Mouse (Mus musculus) forebrain, postnatal 0 days (tissue): ENCODE measurements at regions not wholly inside any gene's neighbourhood (a gene's known extent, or its start where the extent isn't known, plus 50 kb on each side); places are given as distances from the start of the nearest gene placed in this dataset.

Experiments used
- ATAC-seq: fragments of 200-750 bp; cut with Nextera tagmentation; 2 replicates; pipeline ENCODE4 v1.8.0; 2017; ENCODE audit warnings: mild to moderate bottlenecking, moderate library complexity
- DNase-seq: peaks from one replicate; pipeline ENCODE4 v3.0.0-alpha.2; 2015
- H3K27ac ChIP-seq: fragments of 300-500 bp; sonication (generic); 2 replicates; pipeline ENCODE4 v1.5.1; 2014; ENCODE audit warnings: low read depth, mild to moderate bottlenecking, antibody characterized with exemption, low read length, moderate library complexity, mixed read lengths
- H3K27me3 ChIP-seq: fragments of 300-500 bp; sonication (generic); 2 replicates; pipeline ENCODE4 v1.6.1; 2014; ENCODE audit warnings: mild to moderate bottlenecking, low read length, mixed read lengths; ENCODE audit not compliant: insufficient read depth
- H3K36me3 ChIP-seq: fragments of 300-500 bp; sonication (generic); 2 replicates; pipeline ENCODE4 v1.6.1; 2014; ENCODE audit warnings: mild to moderate bottlenecking, moderate library complexity; ENCODE audit not compliant: insufficient read depth
- H3K4me1 ChIP-seq: fragments of 300-500 bp; sonication (generic); 2 replicates; pipeline ENCODE4 v1.6.1; 2014; ENCODE audit warnings: antibody characterized with exemption; ENCODE audit not compliant: insufficient read depth
- H3K4me2 ChIP-seq: fragments of 300-500 bp; sonication (generic); 2 replicates; pipeline ENCODE4 v1.6.1; 2014; ENCODE audit warnings: low read depth, mild to moderate bottlenecking, moderate library complexity
- H3K4me3 ChIP-seq: fragments of 300-500 bp; sonication (generic); 2 replicates; pipeline ENCODE4 v1.5.1; 2014; ENCODE audit warnings: low read depth, low read length, mixed read lengths
- H3K9ac ChIP-seq: fragments of 300-500 bp; sonication (generic); 2 replicates; pipeline ENCODE4 v1.6.1; 2014; ENCODE audit warnings: mild to moderate bottlenecking
- H3K9me3 ChIP-seq: fragments of 300-500 bp; sonication (generic); 2 replicates; pipeline ENCODE4 v1.6.1; 2016; ENCODE audit warnings: low read length
- CTCF ChIP-seq: sonication (generic); IDR thresholded peaks from 2 replicates; pipeline ENCODE4 v1.5.1; 2016; ENCODE audit warnings: antibody characterized with exemption, control low read depth, low read depth
- WGBS: fragments of 180-500 bp; shearing (Covaris S2); extraction: QIAGEN DNeasy Blood & Tissue Kit; methylation state at CpG from one replicate; pipeline ENCODE4 v1.1.7; 2014; 5-methylcytosine and 5-hydroxymethylcytosine counted together

DNA sequence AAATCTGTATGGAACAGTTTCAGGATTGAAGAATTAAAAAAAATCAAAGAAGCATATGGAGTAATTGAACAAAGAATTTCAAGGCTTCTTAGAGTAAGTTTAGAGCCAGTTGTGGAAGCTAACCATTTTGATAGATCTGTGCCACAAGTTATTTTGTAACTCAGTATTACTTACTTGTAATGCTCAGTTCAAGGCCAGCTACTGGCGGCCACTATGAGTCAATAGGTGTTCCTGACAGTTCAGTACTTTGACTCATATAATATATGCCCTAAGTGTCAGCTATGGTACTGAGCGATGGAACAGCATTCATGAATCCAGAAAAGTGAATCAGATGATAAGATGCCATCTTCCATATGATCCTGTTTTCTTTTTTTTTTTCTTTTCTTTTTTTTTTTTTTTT lies 259.3 kb upstream of the Meox2 start:
- H3K9ac ChIP-seq = no peak overlapping the region
- no peaks in the 10 kb centered on the region for H3K4me1 ChIP-seq
- H3K27me3 ChIP-seq = no peaks in the 10 kb centered on the region
- no peak for TF ChIP-seq CTCF
- H3K4me3 ChIP-seq = no peak overlapping the region
- 96% methylated on average over 2 of the region's 2 CpGs for WGBS
- no peak for ATAC-seq
- no peaks in the 10 kb centered on the region for H3K36me3 ChIP-seq
- DNase-seq = no peak
- no peak overlapping the region for H3K27ac ChIP-seq
- H3K4me2 ChIP-seq = no peak overlapping the region
- no peaks in the 10 kb centered on the region for H3K9me3 ChIP-seq

DNA sequence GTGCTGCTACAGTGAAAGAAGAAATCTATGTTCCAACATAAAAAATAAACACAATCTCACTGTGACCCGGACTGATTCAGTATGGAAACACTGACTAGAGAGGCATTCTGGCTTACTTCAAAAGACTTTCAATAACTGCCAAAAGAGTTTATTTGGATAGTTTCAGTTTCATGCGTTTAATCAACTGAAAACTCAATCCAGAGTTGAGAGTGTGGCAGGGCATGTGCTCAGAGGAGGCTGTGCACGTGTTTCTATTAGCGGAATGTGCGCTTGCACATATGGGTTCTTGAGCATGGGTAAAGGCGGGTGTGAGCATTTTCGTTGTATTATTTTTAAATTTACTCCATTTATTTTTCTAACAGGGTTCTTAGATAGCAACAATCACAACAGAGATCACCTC lies 245.2 kb upstream of the Meox2 start:
- Histone ChIP-seq H3K27ac (no peak overlapping the region), H3K4me1 (no peaks in the 10 kb centered on the region), H3K9ac (no peak overlapping the region), H3K27me3 (no peaks in the 10 kb centered on the region), H3K36me3 (no peaks in the 10 kb centered on the region), H3K4me3 (no peak overlapping the region), H3K4me2 (no peak overlapping the region), H3K9me3 (no peaks in the 10 kb centered on the region)
- TF ChIP-seq CTCF = no peak
- 84% methylated on average over 7 of the region's 7 CpGs for WGBS
- ATAC-seq = no peak
- no peak for DNase-seq

GRCm38 (mm10) chr12:36880724-36881123 lies 227.6 kb upstream of the Meox2 start:
- H3K4me3 ChIP-seq = no peak overlapping the region
- no peak overlapping the region for H3K4me2 ChIP-seq
- ATAC-seq (no peak), DNase-seq (no peak)
- whole genome bisulfite sequencing = 80% methylated on average over 1 of the region's 1 CpGs
- no peak overlapping the region for H3K27ac ChIP-seq
- TF ChIP-seq CTCF = no peak
- H3K4me1 ChIP-seq = no peaks in the 10 kb centered on the region
- H3K9me3 ChIP-seq = no peaks in the 10 kb centered on the region
- no peak overlapping the region for H3K9ac ChIP-seq
- H3K36me3 ChIP-seq = no peaks in the 10 kb centered on the region
- H3K27me3 ChIP-seq = no peaks in the 10 kb centered on the region

DNA sequence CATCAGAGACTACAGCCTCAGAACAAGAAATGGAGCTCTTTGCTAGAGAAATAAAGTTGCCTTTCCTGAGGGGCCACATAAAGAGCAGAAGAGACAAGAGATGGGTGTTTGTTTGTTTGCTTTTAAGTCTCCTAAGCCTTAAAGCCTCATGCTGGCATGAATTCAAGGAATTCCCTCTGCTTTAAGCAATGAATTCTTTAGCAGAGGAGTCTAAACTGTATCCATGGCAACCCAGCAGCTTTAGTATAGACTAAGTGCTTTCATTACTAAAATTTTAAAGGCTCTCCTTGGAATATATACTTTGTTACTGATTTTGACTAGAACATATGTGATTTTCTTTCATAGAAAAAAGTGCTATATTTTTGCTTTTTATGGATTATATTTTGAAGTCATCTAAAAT lies 195.0 kb upstream of the Meox2 start:
- Histone ChIP-seq H3K4me3 (no peak overlapping the region), H3K9ac (no peak overlapping the region), H3K27me3 (no peaks in the 10 kb centered on the region), H3K4me1 (no peaks in the 10 kb centered on the region), H3K9me3 (no peaks in the 10 kb centered on the region), H3K36me3 (no peaks in the 10 kb centered on the region), H3K4me2 (no peak overlapping the region), H3K27ac (no peak overlapping the region)
- no peak for TF ChIP-seq CTCF
- peak; percentile 72 for ATAC-seq
- peak; percentile 67 for DNase-seq

- H3K4me1 ChIP-seq = no peaks in the 10 kb centered on the region
- no peak overlapping the region for H3K9ac ChIP-seq
- 35% methylated on average over 1 of the region's 1 CpGs for WGBS
- TF ChIP-seq CTCF = no peak
- no peaks in the 10 kb centered on the region for H3K27me3 ChIP-seq
- no peak overlapping the region for H3K4me2 ChIP-seq
- no peak overlapping the region for H3K4me3 ChIP-seq
- H3K27ac ChIP-seq = no peak overlapping the region
- H3K36me3 ChIP-seq = no peaks in the 10 kb centered on the region
- DNase-seq (no peak), ATAC-seq (no peak)
- no peaks in the 10 kb centered on the region for H3K9me3 ChIP-seq
These were observed 190.7 kb upstream of the Meox2 start for GRCm38 (mm10) chr12:36917576-36918106.

DNA sequence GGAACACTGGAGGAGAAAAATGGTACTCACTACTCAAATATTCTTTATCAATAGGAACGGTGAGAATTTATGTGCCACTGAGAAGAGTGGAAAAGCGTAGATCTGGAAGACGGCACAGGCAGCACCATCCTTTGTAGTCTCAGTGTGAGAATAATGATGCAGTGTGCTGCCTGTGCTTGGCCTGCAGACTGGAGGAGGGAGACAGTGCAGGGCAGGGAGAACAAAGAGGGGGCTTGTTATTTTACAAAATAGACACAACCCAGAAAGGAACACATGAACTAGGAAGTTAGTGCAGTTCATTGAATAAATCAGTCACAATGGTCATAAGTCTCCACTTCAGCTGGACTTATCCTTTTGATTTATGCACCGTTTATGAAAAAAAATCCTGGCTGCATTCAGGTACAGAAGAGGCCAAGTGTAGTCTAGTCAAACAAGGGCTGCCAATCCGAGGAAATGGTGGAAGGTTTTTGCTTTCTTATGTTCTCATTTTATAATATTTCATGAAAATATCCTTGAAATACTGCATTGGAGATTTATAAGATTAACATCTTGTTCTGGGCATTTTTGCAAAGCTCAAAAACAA lies 190.0 kb upstream of the Meox2 start:
- Histone ChIP-seq H3K27me3 (no peaks in the 10 kb centered on the region), H3K9ac (no peak overlapping the region), H3K9me3 (no peaks in the 10 kb centered on the region), H3K4me3 (no peak overlapping the region), H3K4me1 (no peaks in the 10 kb centered on the region), H3K4me2 (no peak overlapping the region), H3K36me3 (no peaks in the 10 kb centered on the region), H3K27ac (no peak overlapping the region)
- WGBS = 18% methylated on average over 5 of the region's 5 CpGs
- ATAC-seq = peak; percentile 73
- DNase-seq = no peak
- no peak for TF ChIP-seq CTCF

DNA sequence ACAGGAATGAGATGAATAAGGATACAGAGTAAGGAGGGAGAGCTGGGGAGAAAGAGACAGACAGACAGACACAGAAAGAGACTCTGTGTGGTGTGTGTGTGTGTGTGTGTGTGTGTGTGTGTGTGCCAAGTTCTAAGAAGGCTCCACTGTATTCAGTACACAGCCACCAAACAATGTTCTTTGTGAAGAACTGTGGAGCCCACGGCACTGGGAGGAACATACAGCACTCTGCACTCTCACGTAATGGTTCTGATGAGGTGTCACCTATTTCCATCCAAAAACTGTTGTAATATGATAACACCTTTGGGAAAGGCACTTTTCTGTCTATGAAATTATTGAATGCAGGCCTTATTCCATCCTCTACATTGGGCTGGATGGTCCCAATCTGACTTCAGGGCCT lies 184.8 kb upstream of the Meox2 start:
- DNase-seq (no peak), ATAC-seq (no peak)
- H3K4me2 ChIP-seq = no peak overlapping the region
- no peaks in the 10 kb centered on the region for H3K4me1 ChIP-seq
- H3K36me3 ChIP-seq = no peaks in the 10 kb centered on the region
- no peak overlapping the region for H3K9ac ChIP-seq
- 75% methylated on average over 2 of the region's 2 CpGs for WGBS
- no peak for TF ChIP-seq CTCF
- H3K27ac ChIP-seq = no peak overlapping the region
- no peaks in the 10 kb centered on the region for H3K9me3 ChIP-seq
- H3K27me3 ChIP-seq = no peaks in the 10 kb centered on the region
- no peak overlapping the region for H3K4me3 ChIP-seq
